Mouse (Mus musculus) C2C12 (cell line): ENCODE measurements around the gene Osgin1. TPM values are rescaled to one million over a fixed set of nuclear protein-coding genes. Genes with fewer than 3 reads are reported as not detected.

Experiments used
- H3K27me3 ChIP-seq: one replicate; pipeline ENCODE4 v1.6.1; 2011; ENCODE audit not compliant: control insufficient read depth, insufficient read depth, insufficient read length
- H3K36me3 ChIP-seq: one replicate; pipeline ENCODE4 v1.6.1; 2011; ENCODE audit not compliant: control insufficient read depth, insufficient read depth
- H3K4me3 ChIP-seq: one replicate; pipeline ENCODE4 v1.5.1; 2011; ENCODE audit warnings: mild to moderate bottlenecking, control low read depth; ENCODE audit not compliant: poor library complexity, insufficient read depth, severe bottlenecking
- H3K79me2 ChIP-seq: one replicate; pipeline ENCODE4 v1.6.1; 2011; ENCODE audit not compliant: control insufficient read depth, insufficient read depth
- H3K79me3 ChIP-seq: one replicate; pipeline ENCODE4 v1.6.1; 2011; ENCODE audit warnings: low read depth, control low read depth
- H3ac ChIP-seq: one replicate; pipeline ENCODE3; 2011; ENCODE audit warnings: low read depth; ENCODE audit not compliant: control insufficient read depth, insufficient read length
- CEBPB ChIP-seq: IDR thresholded peaks from one replicate; pipeline ENCODE4 v1.6.1; 2011; ENCODE audit warnings: low read depth, mild to moderate bottlenecking, control low read depth, moderate library complexity
- CTCF ChIP-seq: IDR thresholded peaks from one replicate; pipeline ENCODE4 v1.5.1; 2011; ENCODE audit not compliant: control insufficient read depth, insufficient read depth, insufficient read length
- FOSL1 ChIP-seq: IDR thresholded peaks from one replicate; pipeline ENCODE4 v1.8.0; 2011; ENCODE audit warnings: mild to moderate bottlenecking, low read length; ENCODE audit not compliant: poor library complexity, insufficient read depth, severe bottlenecking
- MAX ChIP-seq: IDR thresholded peaks from one replicate; pipeline ENCODE4 v1.6.1; 2011; ENCODE audit warnings: mild to moderate bottlenecking, control low read depth
- MYOD1 ChIP-seq: IDR thresholded peaks from one replicate; pipeline ENCODE4 v1.6.1; 2011; ENCODE audit warnings: low read depth; ENCODE audit not compliant: control insufficient read depth, insufficient read length
- MYOG ChIP-seq: IDR thresholded peaks from one replicate; pipeline ENCODE4 v1.6.1; 2011; ENCODE audit not compliant: control insufficient read depth, insufficient read length; ENCODE audit errors: extremely low read depth
- USF1 ChIP-seq: IDR thresholded peaks from one replicate; pipeline ENCODE4 v1.6.1; 2011; ENCODE audit warnings: low read depth, mild to moderate bottlenecking, control low read depth, moderate library complexity
- polyA plus RNA-seq: library from polyadenylated mRNA; unstranded; fragments of >200 nt; fragmentation: generic; extraction: Trizol; gene quantifications from one replicate; pipeline ENCODE4 v1.2.1, GENCODE M21; 2012; ENCODE audit warnings: missing spikeins

Osgin1 gene
- polyA plus RNA-seq, 1 experiment: 18.1 TPM

GRCm38 (mm10) chr8:119424740-119425139 is 9.2 kb upstream of the Osgin1 start:
- H3K4me3 ChIP-seq: no peak overlapping the region
- H3K79me2 ChIP-seq: no peaks in the 10 kb centered on the region
- TF ChIP-seq USF1: no peak
- no peak for TF ChIP-seq CTCF
- TF ChIP-seq MYOG: no peak
- TF ChIP-seq MYOD1: no peak
- no peak for TF ChIP-seq MAX
- no peak for TF ChIP-seq FOSL1
- no peak for TF ChIP-seq CEBPB
- H3K79me3 ChIP-seq: no peaks in the 10 kb centered on the region
- no peak overlapping the region for H3ac ChIP-seq
- H3K36me3 ChIP-seq: no peaks in the 10 kb centered on the region
- no peaks in the 10 kb centered on the region for H3K27me3 ChIP-seq

DNA sequence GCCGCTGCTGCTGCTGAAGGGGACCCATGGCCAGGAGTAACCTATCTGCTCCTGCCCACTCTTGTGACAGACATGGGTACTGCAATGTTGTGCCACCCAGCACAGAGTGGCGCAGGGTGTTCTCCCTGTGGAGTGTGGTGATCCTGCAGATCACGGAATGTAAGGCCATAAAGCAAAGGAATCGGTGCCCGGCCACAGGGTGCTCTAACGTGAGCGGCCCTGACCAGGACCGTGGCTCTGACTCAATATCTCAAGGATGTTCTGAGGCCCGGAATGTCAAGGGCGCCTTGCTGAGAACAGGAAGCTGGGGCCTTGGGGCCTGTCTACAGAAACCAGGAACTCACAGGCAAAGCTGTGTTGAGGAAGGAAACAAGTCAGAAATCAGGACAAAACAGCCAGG is 8.4 kb upstream of the Osgin1 start:
- H3K79me2 ChIP-seq: no peaks in the 10 kb centered on the region
- no peak for TF ChIP-seq FOSL1
- no peak for TF ChIP-seq MYOG
- no peak for TF ChIP-seq CTCF
- TF ChIP-seq USF1: no peak
- H3K79me3 ChIP-seq: no peaks in the 10 kb centered on the region
- H3K36me3 ChIP-seq: no peaks in the 10 kb centered on the region
- no peak overlapping the region for H3ac ChIP-seq
- H3K27me3 ChIP-seq: no peaks in the 10 kb centered on the region
- no peak overlapping the region for H3K4me3 ChIP-seq

GRCm38 (mm10) chr8:119426069-119426735 is 7.7 kb upstream of the Osgin1 start:
- H3K4me3 ChIP-seq: no peak overlapping the region
- no peaks in the 10 kb centered on the region for H3K27me3 ChIP-seq
- no peaks in the 10 kb centered on the region for H3K36me3 ChIP-seq
- TF ChIP-seq MYOG (no peak), MAX (no peak), FOSL1 (no peak), CEBPB (no peak), MYOD1 (no peak), CTCF (no peak), USF1 (no peak)
- no peaks in the 10 kb centered on the region for H3K79me2 ChIP-seq
- no peak overlapping the region for H3ac ChIP-seq
- H3K79me3 ChIP-seq: no peaks in the 10 kb centered on the region

DNA sequence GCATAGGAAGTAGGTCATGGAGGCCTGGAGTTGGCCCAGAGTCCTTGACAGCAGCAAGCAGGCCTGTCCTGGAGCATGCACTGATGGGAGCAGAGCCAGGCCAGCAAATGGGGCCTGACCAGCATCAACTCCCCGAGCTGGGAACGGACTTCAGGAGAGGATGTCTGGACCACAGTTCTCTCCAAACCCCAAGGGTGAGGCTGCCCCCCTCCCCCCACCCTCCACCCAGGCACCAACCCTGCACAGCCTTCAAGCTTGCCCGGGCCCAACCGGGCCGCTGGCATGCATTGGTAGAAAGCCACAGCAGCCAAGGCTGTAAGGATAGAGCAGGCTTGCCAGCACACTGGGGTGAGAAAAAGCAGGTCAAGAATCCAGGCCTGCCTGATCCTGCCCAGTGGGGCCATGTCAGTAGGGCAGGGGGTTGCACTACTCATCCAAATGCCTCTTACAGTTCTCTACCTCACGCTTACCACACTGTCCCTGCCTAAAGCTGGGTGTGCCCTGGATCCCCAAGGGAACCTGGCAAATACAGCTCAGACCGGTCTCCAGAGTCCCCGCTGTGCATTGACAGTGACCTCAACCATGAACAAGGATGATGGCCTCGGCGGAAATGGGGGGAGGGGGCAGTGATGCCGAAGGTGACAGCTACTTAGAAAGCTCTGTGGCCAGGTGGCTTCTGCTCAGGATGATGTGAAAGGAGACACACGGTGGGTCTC is 6.1 kb upstream of the Osgin1 start:
- Histone ChIP-seq H3K27me3 (no peaks in the 10 kb centered on the region), H3K4me3 (no peak overlapping the region), H3K79me2 (no peaks in the 10 kb centered on the region), H3ac (peak overlapping the region; percentile 25), H3K79me3 (no peaks in the 10 kb centered on the region), H3K36me3 (no peaks in the 10 kb centered on the region)
- peak; percentile 45 for TF ChIP-seq MYOD1
- no peak for TF ChIP-seq USF1

GRCm38 (mm10) chr8:119428350-119428740 is 5.6 kb upstream of the Osgin1 start:
- H3K36me3 ChIP-seq: no peaks in the 10 kb centered on the region
- no peaks in the 10 kb centered on the region for H3K79me2 ChIP-seq
- H3K27me3 ChIP-seq: no peaks in the 10 kb centered on the region
- peak overlapping the region; percentile 25 for H3ac ChIP-seq
- no peaks in the 10 kb centered on the region for H3K79me3 ChIP-seq
- H3K4me3 ChIP-seq: no peak overlapping the region
- TF ChIP-seq CEBPB (no peak), MAX (peak; percentile 75), USF1 (no peak), CTCF (no peak), MYOG (no peak), MYOD1 (peak; percentile 1), FOSL1 (no peak)

DNA sequence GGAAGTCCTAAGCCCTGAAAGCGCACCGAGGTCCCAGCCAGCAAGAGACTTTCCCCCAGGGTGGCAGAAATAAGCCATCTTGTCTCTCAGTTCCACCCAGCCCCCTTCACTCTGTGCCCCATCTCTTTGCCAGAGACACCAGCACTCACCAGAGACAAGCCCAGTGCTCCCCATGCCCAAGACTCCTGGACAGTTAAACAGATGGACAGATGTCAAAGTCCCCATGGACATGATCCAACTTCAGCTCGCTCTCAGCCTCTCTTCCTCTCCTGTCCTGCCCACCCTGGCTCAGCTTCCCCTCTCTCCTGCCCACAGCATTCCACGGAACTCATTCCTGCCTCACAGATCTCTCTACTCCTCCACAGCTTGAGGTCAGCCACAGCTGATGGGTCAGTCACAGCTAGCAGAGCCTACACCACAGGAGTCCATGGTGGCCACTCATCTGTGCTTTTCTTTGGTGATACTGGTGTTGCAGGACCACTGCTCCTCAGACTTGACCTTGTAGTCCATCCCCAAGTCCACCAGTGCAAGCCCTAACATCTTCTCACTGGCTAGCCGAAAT is 5.1 kb upstream of the Osgin1 start:
- TF ChIP-seq MYOG (no peak), CEBPB (no peak), MYOD1 (peak; percentile 46), MAX (no peak), CTCF (no peak)
- H3K36me3 ChIP-seq: no peaks in the 10 kb centered on the region
- no peaks in the 10 kb centered on the region for H3K79me2 ChIP-seq
- H3K79me3 ChIP-seq: no peaks in the 10 kb centered on the region
- H3ac ChIP-seq: no peak overlapping the region
- H3K27me3 ChIP-seq: no peaks in the 10 kb centered on the region
- no peak overlapping the region for H3K4me3 ChIP-seq
